Comparison of ENCODE assay signal across 14 mouse cellular contexts in the genomic region with DNA sequence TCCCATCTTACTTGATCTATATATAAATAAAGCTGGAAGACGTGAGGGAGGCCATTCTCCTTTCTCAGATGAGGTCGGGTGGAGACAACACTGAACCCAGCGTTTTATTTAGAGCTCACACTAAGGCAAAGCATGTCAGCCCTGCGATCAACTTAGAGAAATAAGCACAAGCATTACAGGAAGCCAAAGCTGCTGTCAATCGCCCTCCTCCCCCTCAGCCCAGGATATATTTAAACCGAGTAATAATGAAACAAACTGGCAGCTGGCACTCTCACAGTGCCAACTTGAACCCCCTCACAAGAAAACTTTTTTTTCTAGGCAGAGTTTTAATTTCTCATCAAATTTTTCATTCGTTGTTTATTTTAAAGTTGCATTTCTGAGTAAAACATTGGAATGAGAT. TPM values are rescaled to one million over a fixed set of nuclear protein-coding genes. Genes with fewer than 3 reads are reported as not detected.
DNase-seq lines count a peak whose midpoint lies in the region; TF ChIP-seq lines count a peak whose summit lies in the region.
"Had no signal": no experiment of that assay in that cellular context is flagged by ENCODE, and none has a peak within 500 bp of the region (broad histone marks: within the 10 kb centered on the region; RNA-seq: fewer than 3 reads in every experiment).

No protein-coding gene starts in this region.

- 18% methylated on average over 7 of the region's 7 CpGs for WGBS in heart, adult 2 months

- TF ChIP-seq CTCF in heart, adult 2 months (IDR thresholded peaks at IDR 0.05), result no peak

- H3K9ac ChIP-seq in heart, adult 2 months (ENCODE audit: low read depth, low read length), result no peak overlapping the region
- H3K9ac ChIP-seq: limb, embryonic 13.5 days; midbrain, embryonic 12.5 days; neural tube, embryonic 13.5 days had no signal

- no peak overlapping the region for H3K27ac ChIP-seq in heart, adult 2 months
- H3K27ac ChIP-seq: hindbrain, postnatal 0 days; limb, embryonic 13.5 days; midbrain, embryonic 12.5 days; neural tube, embryonic 13.5 days had no signal

- peak; percentile 60 for DNase-seq in heart, adult 11 months
- DNase-seq in heart, adult 2 months, result no peak
- peak; percentile 12 for DNase-seq in thymus, postnatal 0 days (ENCODE audit: low spot score)
- no peak for DNase-seq in thymus, adult 18-20 months
- peak; percentile 26 to 40 for DNase-seq in layer of hippocampus, adult 8-10 months (ENCODE audit: low spot score in 2 of 2)
- peak; percentile 10 for DNase-seq in right cerebral cortex, postnatal 4 days
- no peak for DNase-seq in gastrocnemius, adult 18-20 months (ENCODE audit: low spot score)
- no peak for DNase-seq in heart, adult 8-10 months (ENCODE audit: low spot score)
- DNase-seq: adrenal gland, adult 2 months; lung, adult 18-20 months had no signal

- H3K79me2 ChIP-seq in heart, adult 2 months (replicated peaks; ENCODE audit: control insufficient read depth, insufficient read depth, low read length), result no peaks in the 10 kb centered on the region

- no peaks in the 10 kb centered on the region for H3K36me3 ChIP-seq in heart, adult 2 months (ENCODE audit: control insufficient read depth, insufficient read depth, low read length)
- H3K36me3 ChIP-seq: limb, embryonic 13.5 days; midbrain, embryonic 12.5 days; neural tube, embryonic 13.5 days had no signal

- no peaks in the 10 kb centered on the region for H3K27me3 ChIP-seq in heart, adult 2 months (ENCODE audit: control insufficient read depth, insufficient read depth, low read length)
- H3K27me3 ChIP-seq: limb, embryonic 13.5 days; midbrain, embryonic 12.5 days; neural tube, embryonic 13.5 days had no signal

- no peak for TF ChIP-seq EP300 in heart, adult 2 months (IDR thresholded peaks at IDR 0.05; ENCODE audit: insufficient read depth, low read depth, low read length)

- intact Hi-C loops in heart, adult 2 months (cut with DNase I), result no loop called here

- no peak for TF ChIP-seq POLR2A in heart, adult 2 months (IDR thresholded peaks at IDR 0.05; ENCODE audit: insufficient read depth, low read depth, low read length)

- H3K4me3 ChIP-seq in heart, adult 2 months, result no peak overlapping the region
- H3K4me3 ChIP-seq: limb, embryonic 13.5 days; midbrain, embryonic 12.5 days; neural tube, embryonic 13.5 days had no signal

- no peaks in the 10 kb centered on the region for H3K4me1 ChIP-seq in heart, adult 2 months (ENCODE audit: control insufficient read depth, insufficient read depth, low read length)
- H3K4me1 ChIP-seq: limb, embryonic 13.5 days; midbrain, embryonic 12.5 days; neural tube, embryonic 13.5 days had no signal

RNA-seq across cellular contexts. Expression of gene Dmac1, which starts 15.7 kb away (rescaled TPM):
- total RNA-seq in heart, adult 2 months (2021), result 10 to 100 TPM; 48.1 to 55.2 TPM
- polyA plus RNA-seq in heart, adult 2 months (2012; rRNA removed), result 51.7 and 55.7 TPM in 2 replicates
- polyA plus RNA-seq in thymus, postnatal 0 days (2015; fragmentation: Nextera tagmentation; extraction: Ambion mirVana), result 181 and 187 TPM in 2 replicates
- 10 to 100 TPM; 42.1 to 47.3 (median 43.0) TPM for total RNA-seq in layer of hippocampus, adult 8-10 months (2022)
- total RNA-seq in gastrocnemius, adult 18-20 months (2021), result 10 to 100 TPM; 44.9 to 46.9 TPM
- total RNA-seq in heart, adult 8-10 months (2022), result 10 to 100 TPM; 50.1 to 58.1 (median 54.9) TPM

Comparison
In these comparisons a context has a peak if more than half of its experiments do, and no peak if none do; other contexts are left out.
1. DNase-seq: peak in heart, adult 11 months (single experiment), thymus, postnatal 0 days (single experiment), layer of hippocampus, adult 8-10 months (2 of 2) and right cerebral cortex, postnatal 4 days (single experiment); none in heart, adult 2 months (0 of 2), thymus, adult 18-20 months (0 of 2), gastrocnemius, adult 18-20 months (single experiment) and heart, adult 8-10 months (single experiment).